Mouse (Mus musculus) cerebral cortex, adult 2 months (tissue): Measurements from ENCODE around the gene Ccnc.

ENCODE experiments used
- WGBS: fragments of 180-500 bp; shearing (Covaris S2); methylation state at CpG from one replicate; pipeline ENCODE4 v1.1.7; 2018; 5-methylcytosine and 5-hydroxymethylcytosine counted together

Gene Ccnc

DNA sequence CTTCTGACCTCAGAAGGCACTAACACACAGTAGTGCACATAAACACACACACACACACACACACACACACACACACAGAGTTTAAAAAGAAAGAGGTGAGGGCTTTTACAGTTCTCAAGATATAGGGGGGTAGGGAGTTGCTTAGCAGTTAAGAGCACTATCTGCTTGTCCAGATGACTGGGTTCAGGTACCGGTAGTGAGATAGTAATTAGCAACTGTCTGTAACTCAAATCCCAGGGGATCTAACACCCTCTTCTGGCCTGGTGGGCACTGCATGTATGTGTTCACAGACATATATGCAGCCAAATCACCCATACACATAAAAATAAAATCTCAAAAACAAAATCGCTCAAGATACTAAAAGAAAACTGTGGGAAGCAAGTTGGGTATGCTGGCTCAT, 74.1 kb downstream of the Ccnc start:
- 91% methylated on average over 2 of the region's 2 CpGs for WGBS

DNA sequence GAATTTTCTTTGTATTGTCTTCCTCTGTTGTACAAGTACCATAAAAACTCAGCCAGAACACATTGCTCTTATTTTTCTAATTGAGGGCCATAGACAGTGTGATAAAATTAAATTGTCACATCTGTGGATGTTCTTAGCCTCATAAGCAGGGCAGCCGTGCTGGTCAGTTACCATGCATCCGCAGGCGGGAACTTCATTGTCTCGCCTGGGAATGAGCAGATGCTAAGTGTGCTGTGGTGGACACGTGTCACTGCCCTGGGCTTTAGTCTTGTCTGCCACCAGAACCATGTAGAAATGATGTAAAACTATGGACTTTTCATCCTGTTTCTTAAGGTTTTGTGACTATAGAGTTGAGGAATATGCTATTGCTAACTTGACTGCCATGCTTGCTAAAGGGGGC, 79.7 kb downstream of the Ccnc start:
- WGBS, result 75% methylated on average over 5 of the region's 5 CpGs
